Mouse (Mus musculus): ENCODE measurements around the gene Gm43552. TPM values are rescaled to one million over a fixed set of nuclear protein-coding genes. Genes with fewer than 3 reads are reported as not detected.
"Not testable (repeated sequence)": the region's sequence is repeated elsewhere in the genome, so short reads cannot be mapped to it uniquely, and the experiment has no call there.

Gm43552 gene
- not detected in 2 replicates for polyA plus RNA-seq (2015; fragmentation: Nextera tagmentation; extraction: Ambion mirVana)

DNA sequence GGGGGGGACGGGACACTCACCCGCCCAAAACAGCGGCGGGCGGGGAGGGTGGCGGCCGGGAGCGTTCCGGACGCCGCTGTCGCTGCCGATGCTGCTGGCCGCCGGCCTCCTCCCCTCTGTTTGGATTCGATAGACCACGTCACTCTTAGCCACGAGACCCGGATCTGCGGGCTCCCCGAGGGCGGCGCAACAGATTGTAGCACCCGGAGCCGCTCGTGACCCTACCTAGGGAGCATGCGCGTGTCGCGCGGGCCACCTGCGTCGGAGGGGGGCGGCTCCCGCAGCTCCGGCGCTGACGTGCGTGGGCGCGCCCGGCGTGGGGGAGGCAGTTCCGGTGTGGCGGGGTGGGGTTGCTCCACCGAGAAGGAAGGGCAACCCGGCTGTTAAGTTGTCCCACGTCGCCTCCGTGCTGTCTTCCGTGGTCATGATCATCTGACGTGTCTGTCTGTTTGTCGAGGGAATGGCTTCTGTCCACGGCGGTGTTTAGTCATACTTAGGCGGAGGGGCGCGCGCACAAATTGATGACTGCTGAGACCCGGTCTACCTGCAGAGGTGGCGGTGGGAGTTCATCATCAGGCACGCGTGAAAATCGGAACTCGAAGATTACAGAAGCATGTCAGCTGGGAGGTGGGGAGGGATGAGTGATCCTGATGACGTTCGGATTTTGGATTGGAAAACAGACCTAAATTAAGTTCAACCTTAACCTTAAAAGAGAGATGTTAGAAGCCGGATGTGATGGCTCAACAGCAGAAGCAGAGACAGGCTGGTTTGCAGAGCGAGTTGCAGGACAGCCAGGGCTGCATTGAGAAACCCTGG, at the start of gene Gm43552:
TSS of gene Gm43552 (minus strand) at position 118 of the 816 bp plus-strand sequence.
- WGBS = under 1% methylated on average over 39 of the region's 69 CpGs
- peak; percentile 97 for ATAC-seq
- Histone ChIP-seq H3K27me3 (replicated peaks; ENCODE audit: control insufficient read depth, insufficient read depth, low read length) (no peaks in the 10 kb centered on the region), H3K9me3 (ENCODE audit: control insufficient read depth, low read length) (no peaks in the 10 kb centered on the region), H3K4me1 (replicated peaks; ENCODE audit: control insufficient read depth, insufficient read depth, low read length) (peaks cover 20% of the 10 kb centered on the region), H3K4me3 (replicated peaks; ENCODE audit: low read length) (peak within 1 kb of the TSS; percentile 82), H3K27ac (ENCODE audit: low read length) (peak within 1 kb of the TSS; percentile 90), H3K36me3 (ENCODE audit: control insufficient read depth, insufficient read depth) (no peaks in the 10 kb centered on the region), H3K9ac (replicated peaks; ENCODE audit: low read depth, low read length) (peak within 1 kb of the TSS; percentile 93), H3K4me2 (ENCODE audit: low read length) (peak within 1 kb of the TSS; percentile 78)

- no peaks in the 10 kb centered on the region for H3K36me3 ChIP-seq (ENCODE audit: control insufficient read depth, insufficient read depth)
- H3K27ac ChIP-seq (ENCODE audit: low read length) = no peak overlapping the region
- H3K4me2 ChIP-seq (ENCODE audit: low read length) = no peak overlapping the region
- ATAC-seq = no peak
- no peak overlapping the region for H3K4me3 ChIP-seq (replicated peaks; ENCODE audit: low read length)
- H3K9ac ChIP-seq (replicated peaks; ENCODE audit: low read depth, low read length) = no peak overlapping the region
- 87% methylated on average over 3 of the region's 3 CpGs for WGBS
- H3K9me3 ChIP-seq (ENCODE audit: control insufficient read depth, low read length) = no peaks in the 10 kb centered on the region
- no peaks in the 10 kb centered on the region for H3K27me3 ChIP-seq (replicated peaks; ENCODE audit: control insufficient read depth, insufficient read depth, low read length)
- peaks cover 9% of the 10 kb centered on the region for H3K4me1 ChIP-seq (replicated peaks; ENCODE audit: control insufficient read depth, insufficient read depth, low read length)
These were observed 49.3 kb upstream of the Gm43552 start for GRCm38 (mm10) chr5:65541889-65542288.

- H3K9me3 ChIP-seq (ENCODE audit: control insufficient read depth, low read length) = no peaks in the 10 kb centered on the region
- H3K27me3 ChIP-seq (replicated peaks; ENCODE audit: control insufficient read depth, insufficient read depth, low read length) = no peaks in the 10 kb centered on the region
- H3K9ac ChIP-seq (replicated peaks; ENCODE audit: low read depth, low read length) = no peak overlapping the region
- no peak overlapping the region for H3K4me2 ChIP-seq (ENCODE audit: low read length)
- H3K36me3 ChIP-seq (ENCODE audit: control insufficient read depth, insufficient read depth) = no peaks in the 10 kb centered on the region
- no peak overlapping the region for H3K4me3 ChIP-seq (replicated peaks; ENCODE audit: low read length)
- ATAC-seq = no peak
- WGBS = 92% methylated on average over 3 of the region's 3 CpGs
- H3K4me1 ChIP-seq (replicated peaks; ENCODE audit: control insufficient read depth, insufficient read depth, low read length) = peaks cover 11% of the 10 kb centered on the region
- no peak overlapping the region for H3K27ac ChIP-seq (ENCODE audit: low read length)
These were observed 47.2 kb upstream of the Gm43552 start for GRCm38 (mm10) chr5:65539786-65540185.

DNA sequence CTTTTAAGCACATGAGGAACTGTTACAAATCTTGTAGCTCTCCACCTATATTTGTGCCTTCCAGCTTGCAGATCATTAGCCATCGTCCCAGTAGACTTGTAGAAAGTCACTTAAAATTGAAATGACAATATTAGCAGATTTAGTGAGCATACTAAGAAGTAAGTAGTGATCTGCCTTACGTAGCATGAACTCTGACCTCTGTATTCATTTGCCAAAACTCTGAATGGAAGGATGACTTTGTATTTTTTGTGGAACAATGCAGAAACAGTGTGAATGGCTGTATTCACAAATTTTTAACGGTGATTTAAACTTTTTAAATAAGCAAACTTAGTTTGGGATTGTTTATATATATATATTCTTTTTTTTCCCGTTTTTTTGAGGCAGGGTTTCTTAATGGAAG, 46.2 kb upstream of the Gm43552 start:
- Histone ChIP-seq H3K36me3 (ENCODE audit: control insufficient read depth, insufficient read depth) (no peaks in the 10 kb centered on the region), H3K4me3 (replicated peaks; ENCODE audit: low read length) (no peak overlapping the region), H3K9me3 (ENCODE audit: control insufficient read depth, low read length) (no peaks in the 10 kb centered on the region), H3K9ac (replicated peaks; ENCODE audit: low read depth, low read length) (no peak overlapping the region), H3K4me2 (ENCODE audit: low read length) (peak overlapping the region; percentile 27), H3K4me1 (replicated peaks; ENCODE audit: control insufficient read depth, insufficient read depth, low read length) (peaks cover 11% of the 10 kb centered on the region), H3K27me3 (replicated peaks; ENCODE audit: control insufficient read depth, insufficient read depth, low read length) (no peaks in the 10 kb centered on the region), H3K27ac (ENCODE audit: low read length) (no peak overlapping the region)
- no peak for ATAC-seq
- 7% methylated on average over 4 of the region's 4 CpGs for WGBS

DNA sequence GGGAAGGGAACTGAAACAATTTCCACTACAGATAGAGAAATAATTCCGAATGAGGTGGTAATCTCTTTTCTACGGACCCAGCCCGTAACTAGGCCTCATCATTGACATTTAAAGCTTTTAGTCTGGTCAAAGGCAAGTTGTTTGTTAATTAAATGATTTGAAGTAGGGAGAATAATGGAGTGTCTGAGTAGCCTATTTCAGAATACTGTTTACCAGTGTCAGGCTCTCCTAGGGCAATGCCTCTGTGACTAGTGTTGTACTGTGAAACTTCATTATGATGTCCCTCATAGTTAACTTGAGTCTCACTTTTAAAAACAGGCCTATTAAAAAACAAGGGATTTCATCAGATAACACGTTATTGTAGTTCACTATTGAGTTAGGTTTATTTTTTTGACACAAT, 45.5 kb upstream of the Gm43552 start:
- Histone ChIP-seq H3K4me3 (replicated peaks; ENCODE audit: low read length) (peak overlapping the region; percentile 96), H3K36me3 (ENCODE audit: control insufficient read depth, insufficient read depth) (no peaks in the 10 kb centered on the region), H3K9me3 (ENCODE audit: control insufficient read depth, low read length) (no peaks in the 10 kb centered on the region), H3K27ac (ENCODE audit: low read length) (peak overlapping the region; percentile 98), H3K4me1 (replicated peaks; ENCODE audit: control insufficient read depth, insufficient read depth, low read length) (peaks cover 11% of the 10 kb centered on the region), H3K4me2 (ENCODE audit: low read length) (peak overlapping the region; percentile 77), H3K27me3 (replicated peaks; ENCODE audit: control insufficient read depth, insufficient read depth, low read length) (no peaks in the 10 kb centered on the region), H3K9ac (replicated peaks; ENCODE audit: low read depth, low read length) (peak overlapping the region; percentile 98)
- WGBS = 0% methylated on average over 4 of the region's 4 CpGs
- no peak for ATAC-seq

DNA sequence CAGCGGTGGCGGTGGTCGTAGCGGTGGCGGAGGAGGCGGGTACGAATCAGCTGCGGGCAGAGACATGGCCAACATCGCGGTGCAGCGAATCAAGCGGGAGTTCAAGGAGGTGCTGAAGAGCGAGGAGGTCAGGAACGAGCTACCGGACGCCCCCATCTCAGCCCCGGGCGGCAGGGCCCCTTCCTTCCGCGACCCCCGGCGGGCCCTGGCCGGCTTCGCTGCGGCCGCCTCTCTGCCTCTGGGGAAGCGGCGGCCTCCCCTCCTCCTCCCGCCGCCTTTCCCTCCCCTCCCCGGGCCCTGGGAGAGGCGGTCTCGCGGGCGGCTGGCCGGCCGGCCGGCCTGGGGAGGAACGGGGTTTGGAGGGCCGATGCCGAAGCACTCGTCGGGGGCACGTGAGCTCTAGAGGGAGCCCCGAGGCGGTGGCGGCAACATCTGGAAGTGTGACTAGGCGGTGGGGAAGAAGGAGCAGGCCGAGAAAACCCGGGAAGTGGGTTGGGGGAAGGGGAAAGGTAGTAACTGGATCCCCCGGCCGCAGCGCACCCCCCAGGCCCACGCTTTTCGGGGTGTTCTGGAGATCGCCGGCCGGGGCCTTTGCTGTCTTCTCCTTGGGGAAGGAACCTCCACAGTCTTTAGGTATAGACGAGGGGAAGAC, 44.9 kb upstream of the Gm43552 start:
- Histone ChIP-seq H3K9me3 (ENCODE audit: control insufficient read depth, low read length) (no peaks in the 10 kb centered on the region), H3K4me2 (ENCODE audit: low read length) (peak overlapping the region; percentile 77), H3K27me3 (replicated peaks; ENCODE audit: control insufficient read depth, insufficient read depth, low read length) (no peaks in the 10 kb centered on the region), H3K27ac (ENCODE audit: low read length) (peak overlapping the region; percentile 98), H3K36me3 (ENCODE audit: control insufficient read depth, insufficient read depth) (no peaks in the 10 kb centered on the region), H3K4me3 (replicated peaks; ENCODE audit: low read length) (peak overlapping the region; percentile 96), H3K4me1 (replicated peaks; ENCODE audit: control insufficient read depth, insufficient read depth, low read length) (peaks cover 11% of the 10 kb centered on the region), H3K9ac (replicated peaks; ENCODE audit: low read depth, low read length) (peak overlapping the region; percentile 98)
- peak; percentile 61 for ATAC-seq
- under 1% methylated on average over 50 of the region's 59 CpGs for WGBS

GRCm38 (mm10) chr5:65536751-65537419, 44.3 kb upstream of the Gm43552 start, which contains the start of the genes Smim14 and Ube2k:
Smim14 (minus strand) TSS chr5:65537184.
Ube2k (plus strand) TSS chr5:65537233.
- Histone ChIP-seq H3K9ac (replicated peaks; ENCODE audit: low read depth, low read length) (peak within 1 kb of the TSS; percentile 98), H3K27me3 (replicated peaks; ENCODE audit: control insufficient read depth, insufficient read depth, low read length) (no peaks in the 10 kb centered on the region), H3K4me1 (replicated peaks; ENCODE audit: control insufficient read depth, insufficient read depth, low read length) (peaks cover 11% of the 10 kb centered on the region), H3K4me3 (replicated peaks; ENCODE audit: low read length) (peak within 1 kb of the TSS; percentile 96), H3K27ac (ENCODE audit: low read length) (peak within 1 kb of the TSS; percentile 98), H3K4me2 (ENCODE audit: low read length) (peak within 1 kb of the TSS; percentile 77), H3K36me3 (ENCODE audit: control insufficient read depth, insufficient read depth) (no peaks in the 10 kb centered on the region), H3K9me3 (ENCODE audit: control insufficient read depth, low read length) (no peaks in the 10 kb centered on the region)
- under 1% methylated on average over 64 of the region's 66 CpGs for WGBS
- peak; percentile 97 for ATAC-seq

DNA sequence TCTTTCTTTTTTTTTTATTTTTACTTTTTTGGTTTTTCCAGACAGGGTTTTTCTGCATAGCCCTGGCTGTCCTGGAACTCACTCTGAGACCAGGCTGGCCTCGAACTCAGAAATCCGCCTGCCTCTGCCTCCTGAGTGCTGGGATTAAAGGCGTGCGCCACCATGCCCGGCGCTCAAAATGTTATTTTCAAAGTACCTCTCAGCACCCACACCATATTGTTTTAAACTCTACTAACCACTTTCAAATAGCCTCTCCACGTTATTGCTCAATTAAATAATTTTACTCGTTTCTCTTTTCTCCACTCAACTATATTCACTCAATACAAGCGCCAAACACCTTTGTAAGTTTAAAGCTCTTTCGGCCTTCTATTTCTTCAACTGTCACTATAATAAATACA, 43.4 kb upstream of the Gm43552 start:
- peaks cover 11% of the 10 kb centered on the region for H3K4me1 ChIP-seq (replicated peaks; ENCODE audit: control insufficient read depth, insufficient read depth, low read length)
- peak overlapping the region; percentile 96 for H3K4me3 ChIP-seq (replicated peaks; ENCODE audit: low read length)
- ATAC-seq; H3K27me3 ChIP-seq (replicated peaks; ENCODE audit: control insufficient read depth, insufficient read depth, low read length); H3K36me3 ChIP-seq (ENCODE audit: control insufficient read depth, insufficient read depth); H3K9me3 ChIP-seq (ENCODE audit: control insufficient read depth, low read length): not testable (repeated sequence)
- H3K4me2 ChIP-seq (ENCODE audit: low read length) = peak overlapping the region; percentile 74
- H3K9ac ChIP-seq (replicated peaks; ENCODE audit: low read depth, low read length) = peak overlapping the region; percentile 98; the same call in 1 of the 2 replicates
- WGBS = 80% methylated on average over 10 of the region's 10 CpGs
- peak overlapping the region; percentile 98 for H3K27ac ChIP-seq (ENCODE audit: low read length)
